Mouse (Mus musculus): Measurements from ENCODE around the gene 1700019D03Rik. TPM values are rescaled to one million over a fixed set of nuclear protein-coding genes. Genes with fewer than 3 reads are reported as not detected.

1700019D03Rik gene
- polyA plus RNA-seq, 1 experiment from 2014 or later: 8.4 TPM

DNA sequence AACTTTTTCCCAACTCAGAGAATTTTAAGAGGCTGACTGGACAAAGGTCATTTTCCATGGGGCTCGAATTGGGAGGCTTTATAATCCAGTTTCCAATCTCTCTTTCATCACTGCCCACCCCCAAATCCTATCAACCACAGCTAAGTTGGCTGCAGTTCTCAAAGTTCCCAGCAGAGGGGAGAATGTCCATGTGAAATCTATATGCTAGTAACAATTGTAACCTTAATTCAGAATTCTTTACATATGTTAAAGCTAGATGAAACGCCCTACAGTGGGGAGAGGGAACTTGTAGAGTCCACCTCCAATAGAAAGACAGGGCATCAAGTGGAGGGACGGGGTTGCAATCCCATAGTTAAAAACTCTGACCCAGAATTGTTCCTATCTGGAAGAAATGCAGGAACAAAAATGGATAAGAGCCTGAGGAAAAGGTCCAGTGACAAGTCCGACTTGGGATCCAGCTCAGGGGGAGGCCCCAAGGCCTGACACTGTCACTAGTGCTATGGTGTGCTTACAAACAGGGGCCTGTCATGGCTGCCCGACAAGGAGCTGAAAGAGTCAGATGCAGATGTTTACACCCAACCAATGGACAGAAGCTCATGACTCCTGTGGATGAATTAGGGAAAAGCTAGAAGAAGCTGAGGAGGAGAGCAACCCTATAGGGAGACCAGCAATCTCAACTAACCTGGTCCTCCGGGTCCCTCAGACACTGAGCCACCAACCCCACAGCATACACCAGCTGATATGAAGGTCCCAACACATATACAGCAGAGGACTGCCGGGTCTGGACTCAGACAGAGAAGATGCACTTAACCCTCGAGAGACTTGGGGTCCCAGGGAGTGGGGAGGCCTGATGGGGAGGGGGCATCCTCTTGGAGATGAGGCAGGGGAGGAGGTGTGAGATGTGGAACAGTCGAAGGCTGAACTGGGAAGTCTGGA lies 33.4 kb upstream of the 1700019D03Rik start:
- WGBS: 45% methylated on average over 9 of the region's 9 CpGs
- DNase-seq (ENCODE audit: low spot score): peak; percentile 51
- no peak for ATAC-seq (ENCODE audit: low FRiP score, low TSS enrichment)

DNA sequence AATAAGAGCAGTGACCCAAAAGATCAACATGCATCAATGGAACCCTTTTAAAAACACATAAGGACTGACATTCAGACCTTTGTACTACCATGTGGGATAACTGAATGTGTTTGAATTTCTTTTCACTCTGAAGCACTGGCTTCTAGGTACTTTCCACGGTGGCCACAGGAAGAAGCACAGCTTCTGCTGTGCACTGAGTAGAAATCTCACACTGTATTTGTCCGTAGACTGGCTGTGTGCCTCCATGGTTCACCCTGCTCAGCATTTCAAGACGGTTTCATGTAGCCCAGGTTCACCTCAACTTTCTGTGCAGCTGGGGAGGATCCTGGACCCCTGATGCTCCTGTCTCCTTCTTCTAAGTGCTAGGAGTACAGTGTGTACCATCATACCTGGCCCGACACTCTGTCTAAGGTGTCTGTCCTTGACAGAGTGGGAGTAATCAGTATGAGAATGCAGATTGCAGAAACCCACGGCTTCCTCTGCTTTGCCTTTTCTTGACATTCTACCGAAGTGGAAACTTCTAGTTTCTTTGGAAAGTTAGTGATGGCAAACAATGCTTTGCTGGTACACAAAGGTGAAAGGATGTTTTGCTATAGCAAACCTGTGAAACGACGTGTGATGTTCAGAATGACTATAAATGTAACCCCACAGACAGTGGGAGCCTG lies 29.9 kb upstream of the 1700019D03Rik start:
- 76% methylated on average over 8 of the region's 8 CpGs for WGBS
- TF ChIP-seq CTCF (IDR thresholded peaks at IDR 0.05; ENCODE audit: low read depth): no peak
- TF ChIP-seq EP300 (optimal IDR thresholded peaks at IDR 0.05): no peak
- H3K9ac ChIP-seq (ENCODE audit: low read length): no peak overlapping the region
- H3K4me3 ChIP-seq (ENCODE audit: low read depth, low read length): no peak overlapping the region
- ATAC-seq (ENCODE audit: low FRiP score, low TSS enrichment) (no peak), DNase-seq (ENCODE audit: low spot score) (no peak)
- H3K4me1 ChIP-seq (replicated peaks; ENCODE audit: control insufficient read depth, insufficient read depth): no peaks in the 10 kb centered on the region
- no peak overlapping the region for H3K27ac ChIP-seq (replicated peaks)
- no peak overlapping the region for H3K4me2 ChIP-seq (replicated peaks; ENCODE audit: low read depth)
- H3K9me3 ChIP-seq (ENCODE audit: control insufficient read depth, low read length): no peaks in the 10 kb centered on the region
- no peaks in the 10 kb centered on the region for H3K27me3 ChIP-seq (ENCODE audit: control insufficient read depth, insufficient read depth, low read length)
- H3K36me3 ChIP-seq (ENCODE audit: control insufficient read depth, insufficient read depth, low read length): no peaks in the 10 kb centered on the region

More for the DNA sequence above, 33.4 kb upstream of the 1700019D03Rik start:
- Histone ChIP-seq H3K27ac (replicated peaks) (no peak overlapping the region), H3K36me3 (ENCODE audit: control insufficient read depth, insufficient read depth, low read length) (no peaks in the 10 kb centered on the region), H3K9me3 (ENCODE audit: control insufficient read depth, low read length) (no peaks in the 10 kb centered on the region), H3K4me1 (replicated peaks; ENCODE audit: control insufficient read depth, insufficient read depth) (no peaks in the 10 kb centered on the region), H3K4me2 (replicated peaks; ENCODE audit: low read depth) (no peak overlapping the region), H3K9ac (ENCODE audit: low read length) (no peak overlapping the region), H3K4me3 (ENCODE audit: low read depth, low read length) (no peak overlapping the region), H3K27me3 (ENCODE audit: control insufficient read depth, insufficient read depth, low read length) (no peaks in the 10 kb centered on the region)
- TF ChIP-seq CTCF (IDR thresholded peaks at IDR 0.05; ENCODE audit: low read depth) (peak; percentile 83), EP300 (optimal IDR thresholded peaks at IDR 0.05) (no peak)

DNA sequence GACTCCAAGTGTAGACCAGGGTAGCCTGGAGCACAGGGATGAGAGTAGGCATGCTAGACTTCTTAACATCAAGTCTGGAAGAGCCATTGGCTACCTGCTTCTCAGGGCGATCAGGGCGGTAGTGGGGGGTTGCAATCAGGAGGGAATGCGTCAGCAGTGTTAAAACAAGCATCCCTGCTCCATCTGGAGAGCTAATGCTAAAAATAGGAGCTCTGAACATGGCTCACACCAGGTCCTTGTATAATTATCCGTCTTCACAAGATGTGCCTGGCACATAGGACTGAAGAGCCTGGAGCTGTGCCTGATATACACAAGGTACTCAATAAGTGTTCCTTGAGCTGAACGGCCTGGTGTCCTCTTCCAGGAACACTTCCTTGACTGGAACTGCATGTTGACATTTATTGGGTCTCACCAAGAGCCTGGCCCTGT lies 17.5 kb upstream of the 1700019D03Rik start:
- Histone ChIP-seq H3K4me1 (replicated peaks; ENCODE audit: control insufficient read depth, insufficient read depth) (no peaks in the 10 kb centered on the region), H3K9me3 (ENCODE audit: control insufficient read depth, low read length) (no peaks in the 10 kb centered on the region), H3K4me3 (ENCODE audit: low read depth, low read length) (no peak overlapping the region), H3K4me2 (replicated peaks; ENCODE audit: low read depth) (no peak overlapping the region), H3K9ac (ENCODE audit: low read length) (no peak overlapping the region), H3K27ac (replicated peaks) (no peak overlapping the region), H3K27me3 (ENCODE audit: control insufficient read depth, insufficient read depth, low read length) (no peaks in the 10 kb centered on the region), H3K36me3 (ENCODE audit: control insufficient read depth, insufficient read depth, low read length) (no peaks in the 10 kb centered on the region)
- 83% methylated on average over 5 of the region's 5 CpGs for WGBS
- no peak for ATAC-seq (ENCODE audit: low FRiP score, low TSS enrichment)
- TF ChIP-seq EP300 (optimal IDR thresholded peaks at IDR 0.05) (no peak), CTCF (IDR thresholded peaks at IDR 0.05; ENCODE audit: low read depth) (no peak)
- DNase-seq (ENCODE audit: low spot score): no peak

DNA sequence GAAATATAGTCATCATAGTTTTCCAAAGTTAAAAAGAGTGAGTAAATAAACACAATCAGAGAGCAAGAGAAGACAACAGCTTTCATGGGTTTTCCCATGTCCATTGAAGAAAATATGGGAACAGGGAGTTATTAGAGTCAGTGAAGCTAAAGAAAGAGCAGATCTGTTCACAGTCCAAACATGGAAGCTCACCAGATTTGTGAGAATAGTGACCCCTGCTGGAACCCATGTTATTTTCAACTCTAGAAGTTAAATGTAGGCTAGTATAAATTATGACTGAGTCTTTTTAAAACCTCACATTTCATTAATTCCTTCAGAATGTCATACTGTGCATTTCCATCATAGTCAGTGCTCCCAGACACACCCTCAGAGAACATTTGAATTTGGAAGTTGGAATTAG lies 12.6 kb upstream of the 1700019D03Rik start:
- Histone ChIP-seq H3K9me3 (ENCODE audit: control insufficient read depth, low read length) (no peaks in the 10 kb centered on the region), H3K27me3 (ENCODE audit: control insufficient read depth, insufficient read depth, low read length) (no peaks in the 10 kb centered on the region), H3K9ac (ENCODE audit: low read length) (no peak overlapping the region), H3K27ac (replicated peaks) (no peak overlapping the region), H3K4me2 (replicated peaks; ENCODE audit: low read depth) (no peak overlapping the region), H3K4me1 (replicated peaks; ENCODE audit: control insufficient read depth, insufficient read depth) (no peaks in the 10 kb centered on the region), H3K36me3 (ENCODE audit: control insufficient read depth, insufficient read depth, low read length) (no peaks in the 10 kb centered on the region), H3K4me3 (ENCODE audit: low read depth, low read length) (no peak overlapping the region)
- no peak for ATAC-seq (ENCODE audit: low FRiP score, low TSS enrichment)
- DNase-seq (ENCODE audit: low spot score): no peak
- TF ChIP-seq CTCF (IDR thresholded peaks at IDR 0.05; ENCODE audit: low read depth): peak; percentile 65
- TF ChIP-seq EP300 (optimal IDR thresholded peaks at IDR 0.05): no peak

DNA sequence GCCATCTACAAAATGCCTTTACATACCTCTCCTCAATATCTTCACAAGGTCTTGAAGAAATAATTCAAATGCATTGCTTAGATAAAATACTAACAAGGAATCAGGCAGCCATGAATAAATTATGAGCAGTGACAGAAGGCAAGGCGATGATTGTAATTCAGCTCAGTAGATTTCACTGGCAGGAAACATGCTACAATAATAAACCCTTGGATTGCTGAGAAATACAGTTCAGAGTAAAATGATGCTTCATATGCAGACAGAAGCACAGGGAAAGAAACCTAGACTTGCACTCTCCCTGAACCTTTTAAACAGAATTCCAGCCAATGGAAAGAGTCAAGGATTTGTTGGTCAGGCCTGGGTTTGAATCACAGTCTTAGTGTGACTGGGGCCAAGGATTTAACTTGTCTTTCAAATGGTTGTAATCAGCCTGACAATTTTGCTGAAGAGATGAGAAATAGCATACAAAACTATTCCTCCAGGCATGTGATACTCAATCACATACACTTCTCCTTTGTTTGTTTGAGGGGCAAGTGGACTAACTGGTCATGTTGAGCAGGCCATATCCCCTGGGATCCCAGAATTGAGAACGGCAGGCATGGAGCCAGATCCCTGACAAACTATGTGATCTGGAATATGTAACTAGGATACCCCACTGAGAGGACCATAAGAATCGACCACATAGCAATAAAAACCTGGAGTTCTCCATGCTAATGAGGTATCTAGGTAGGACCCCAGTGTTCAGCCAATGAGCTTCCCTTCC lies 1.1 kb downstream of the 1700019D03Rik start:
- ATAC-seq (ENCODE audit: low FRiP score, low TSS enrichment): no peak
- Histone ChIP-seq H3K36me3 (ENCODE audit: control insufficient read depth, insufficient read depth, low read length) (no peaks in the 10 kb centered on the region), H3K9ac (ENCODE audit: low read length) (no peak overlapping the region), H3K4me2 (replicated peaks; ENCODE audit: low read depth) (no peak overlapping the region), H3K9me3 (ENCODE audit: control insufficient read depth, low read length) (no peaks in the 10 kb centered on the region), H3K27ac (replicated peaks) (no peak overlapping the region), H3K4me1 (replicated peaks; ENCODE audit: control insufficient read depth, insufficient read depth) (no peaks in the 10 kb centered on the region), H3K4me3 (ENCODE audit: low read depth, low read length) (no peak overlapping the region), H3K27me3 (ENCODE audit: control insufficient read depth, insufficient read depth, low read length) (no peaks in the 10 kb centered on the region)
- TF ChIP-seq EP300 (optimal IDR thresholded peaks at IDR 0.05): no peak
- TF ChIP-seq CTCF (IDR thresholded peaks at IDR 0.05; ENCODE audit: low read depth): no peak
- no peak for DNase-seq (ENCODE audit: low spot score)
- 60% methylated on average over 3 of the region's 3 CpGs for WGBS
